Mouse (Mus musculus) central nervous system, embryonic 14 days (tissue): Measurements from ENCODE around the gene Col4a6. TPM values are rescaled to one million over a fixed set of nuclear protein-coding genes. Genes with fewer than 3 reads are reported as not detected.

Source experiments
- polyA plus RNA-seq: library from polyadenylated mRNA; depleted of rRNA; stranded (reverse); fragments of >200 nt; gene quantifications from 2 replicates; pipeline ENCODE4 v1.2.3, GENCODE M21; 2012; rRNA removed

Col4a6 gene
- 3.4 TPM in 2 replicates for polyA plus RNA-seq

DNA sequence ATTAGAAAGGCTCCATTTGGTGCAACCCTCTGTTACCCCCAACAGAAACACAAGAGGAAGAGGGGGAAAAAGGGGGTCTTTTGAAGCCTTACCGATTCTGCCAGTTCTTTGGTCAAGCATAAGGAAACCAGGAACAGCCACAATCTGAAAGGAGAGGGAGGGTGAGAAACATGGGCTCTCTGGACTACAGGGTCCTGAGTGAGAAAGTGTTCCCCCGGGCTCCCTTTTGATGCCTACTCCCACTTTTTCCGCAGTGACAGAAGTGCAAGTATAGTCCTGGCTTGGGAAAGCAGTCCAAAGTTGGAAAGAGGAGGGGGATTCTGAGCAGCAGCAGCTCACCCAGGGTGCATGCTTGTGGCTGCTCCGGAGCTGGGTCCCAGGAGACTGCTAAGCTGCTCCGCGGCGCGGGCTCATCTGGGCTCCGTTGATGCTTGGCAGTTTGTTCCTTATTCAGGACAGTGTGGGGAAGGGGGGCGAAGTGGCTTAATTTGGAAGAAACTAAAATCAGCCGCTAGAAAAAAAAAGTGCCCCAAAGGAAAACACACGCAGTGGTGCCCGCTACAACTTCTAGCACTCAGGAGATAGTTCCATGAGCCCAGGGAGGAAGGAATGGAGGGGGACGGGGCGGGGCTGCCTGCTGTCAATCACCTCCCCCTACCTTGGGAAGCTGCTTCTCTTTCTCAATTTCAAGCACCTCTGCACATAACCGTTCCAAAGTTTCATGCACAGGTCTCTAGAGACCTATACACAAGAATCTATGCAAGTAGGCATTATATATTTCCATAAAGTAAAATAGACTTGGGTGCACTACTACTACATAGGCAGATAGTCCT, at the start of gene Col4a6:
Gene Col4a6 (minus strand): TSS at position 607 of the 833 bp plus-strand sequence.

DNA sequence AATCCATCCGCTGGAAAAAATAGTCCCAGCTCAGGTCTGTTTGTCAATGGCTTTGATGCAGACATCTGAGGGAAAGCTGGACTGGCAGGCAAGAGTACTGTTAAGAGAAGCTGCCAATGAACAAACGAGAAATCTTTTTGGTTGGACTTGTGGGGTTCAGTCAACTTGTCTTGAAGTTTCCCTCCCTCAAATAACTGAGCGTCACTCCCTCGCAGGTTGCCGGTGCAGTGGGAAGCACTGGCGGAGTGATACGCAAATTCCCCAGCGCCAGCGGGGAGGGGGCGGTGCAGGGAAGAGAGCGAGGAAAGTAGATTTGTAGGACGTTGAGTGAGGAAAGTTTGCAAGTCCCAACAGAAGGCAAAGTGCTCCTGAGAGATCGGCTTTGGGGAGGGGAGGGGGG, 1.2 kb upstream of the Col4a6 start, which contains the start of gene Col4a5:
Gene Col4a5 (plus strand): TSS at position 276 of the 400 bp plus-strand sequence.

Other genes starting within 250 kb of the Col4a6 start
- 9.7 and 11.6 TPM in 2 replicates for gene Col4a5, start 1.3 kb upstream of the Col4a6 start, polyA plus RNA-seq